Mouse (Mus musculus): Measurements from ENCODE around the gene Arhgef9. TPM values are rescaled to one million over a fixed set of nuclear protein-coding genes. Genes with fewer than 3 reads are reported as not detected.

Gene Arhgef9
- 10 to 100 TPM in 1 of 2 experiments, 1 to 10 TPM in 1; 9.6 to 11.9 TPM for total RNA-seq (2021)
- long read RNA-seq, experiment 1, partial matches to known transcripts, result 2 of 8 reads
- long read RNA-seq, experiment 1, other reads (novel, unspliced or antisense), result 6 of 8 reads
- long read RNA-seq, experiment 2, full-length matches to known transcripts, result 6 of 9 reads
- long read RNA-seq, experiment 2, partial matches to known transcripts, result 0 of 9 reads
- long read RNA-seq, experiment 2, other reads (novel, unspliced or antisense), result 3 of 9 reads

- DNase-seq, result peak; percentile 15
- intact Hi-C loops (cut with DNase I; ENCODE audit: low total_unique reads), result no loop called here
Observed at GRCm38 (mm10) chrX:95196104-95196919, at the start of gene Arhgef9. TSS of gene Arhgef9 (minus strand) at chrX:95196856.

- intact Hi-C loops (cut with DNase I; ENCODE audit: low total_unique reads), result no loop called here
- DNase-seq, result no peak
Observed at GRCm38 (mm10) chrX:95238896-95239295, 42.2 kb upstream of the Arhgef9 start.

DNA sequence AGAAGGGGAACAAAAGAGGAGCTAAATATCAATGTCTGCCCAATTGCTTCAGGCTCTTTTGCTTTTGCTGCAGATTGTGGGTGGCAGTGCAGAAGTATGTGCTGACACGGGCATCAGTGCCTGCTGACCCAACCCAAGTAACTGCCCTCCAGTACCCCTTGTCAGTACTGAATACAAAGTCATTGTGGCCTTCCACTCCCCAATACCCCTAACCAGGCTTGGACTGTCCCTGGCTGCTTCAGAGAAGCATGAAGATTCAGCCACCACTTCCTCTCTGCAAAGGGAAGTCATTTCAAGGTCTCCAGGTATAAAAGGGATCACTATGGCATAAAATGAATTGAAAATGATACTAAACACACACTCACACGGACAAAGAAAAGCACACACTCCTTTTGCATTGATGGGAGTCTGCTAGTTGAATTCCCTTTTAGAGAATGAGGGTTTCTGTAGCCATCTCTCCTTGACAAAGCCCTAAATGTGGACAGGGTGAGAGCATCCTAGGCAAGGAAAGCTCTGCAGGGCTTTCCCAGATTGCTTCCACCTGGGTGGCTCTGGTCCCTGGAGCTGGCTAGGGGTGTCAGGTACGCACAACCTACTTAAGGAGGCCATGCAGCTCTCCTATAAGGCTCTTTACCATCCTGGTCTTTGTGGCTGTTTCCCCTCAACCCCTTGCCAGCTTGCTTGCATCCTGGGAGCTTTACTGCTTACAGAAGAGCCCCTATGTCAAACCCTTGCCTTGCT is 1.1 kb downstream of the Arhgef9 start:
- DNase-seq, result no peak
- intact Hi-C loops (cut with DNase I; ENCODE audit: low total_unique reads), result no loop called here

DNA sequence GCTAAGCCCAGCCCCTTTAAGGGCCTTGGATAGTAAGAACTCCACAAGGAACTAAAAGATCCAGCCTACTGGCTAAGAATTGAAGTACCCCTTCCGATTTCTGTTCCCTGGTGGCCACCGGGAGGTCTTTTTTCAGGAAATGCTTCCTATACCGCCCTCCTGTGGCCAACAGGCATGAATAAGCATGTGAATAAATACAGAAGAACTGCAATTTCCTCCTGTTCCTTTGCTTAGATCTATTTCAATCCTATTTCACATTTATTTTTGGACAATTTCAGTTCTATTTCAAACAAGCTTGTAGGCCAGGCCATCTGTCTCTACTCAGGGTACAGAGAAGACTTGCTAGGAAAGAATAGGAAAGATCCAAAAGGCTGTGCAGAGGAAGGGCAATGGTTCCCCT is 20.7 kb downstream of the Arhgef9 start:
- intact Hi-C loops (cut with DNase I; ENCODE audit: low total_unique reads), result no loop called here
- peak; percentile 52 for DNase-seq

DNA sequence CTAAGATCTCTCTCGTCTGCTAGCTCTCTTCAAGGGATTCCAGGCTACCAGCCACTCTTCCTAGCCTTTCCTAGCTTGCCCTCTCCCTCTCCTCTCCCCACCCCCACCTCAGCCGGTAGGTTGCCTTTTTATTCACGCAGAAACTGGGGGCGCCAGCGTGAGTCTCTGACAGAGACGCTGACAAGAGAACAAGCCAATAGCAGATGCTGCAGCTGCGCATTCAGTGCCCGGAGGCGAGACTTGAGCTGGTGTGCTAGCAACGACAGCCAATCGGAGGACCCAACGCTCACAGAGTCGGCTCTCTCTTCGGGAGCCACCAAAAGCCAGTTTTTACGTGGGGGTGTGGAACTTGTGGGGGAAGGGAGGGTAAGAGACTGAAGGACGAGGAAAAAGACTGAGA is 30.3 kb downstream of the Arhgef9 start:
- intact Hi-C loops (cut with DNase I; ENCODE audit: low total_unique reads), result no loop called here
- peak; percentile 85 for DNase-seq

DNA sequence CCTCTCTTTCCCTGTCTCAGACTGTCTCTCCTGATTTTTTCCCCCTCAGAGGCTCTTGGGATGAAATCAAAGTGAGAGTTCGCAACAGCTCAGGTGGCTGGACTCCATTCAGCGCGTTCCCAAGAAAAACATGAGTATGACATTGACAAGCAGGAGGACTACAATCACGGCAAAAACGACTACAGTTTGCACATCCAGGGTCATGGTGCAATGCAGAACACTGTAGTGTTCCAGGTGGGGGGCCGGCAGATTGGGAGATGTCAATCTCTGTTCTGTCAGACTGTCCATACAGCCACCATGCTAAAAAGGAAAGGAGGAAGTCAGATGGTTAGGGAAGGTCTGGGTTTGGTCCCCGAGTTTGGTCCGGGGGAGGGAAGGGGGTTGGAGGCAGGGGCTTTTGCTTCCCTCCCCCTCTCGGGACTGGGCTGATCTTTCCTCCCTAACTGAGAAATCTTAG is 31.0 kb downstream of the Arhgef9 start:
- intact Hi-C loops (cut with DNase I; ENCODE audit: low total_unique reads), result no loop called here
- peak; percentile 3 for DNase-seq

GRCm38 (mm10) chrX:95164140-95164539 is 32.5 kb downstream of the Arhgef9 start:
- no peak for DNase-seq
- intact Hi-C loops (cut with DNase I; ENCODE audit: low total_unique reads), result no loop called here

- intact Hi-C loops (cut with DNase I; ENCODE audit: low total_unique reads), result no loop called here
- no peak for DNase-seq
Observed at GRCm38 (mm10) chrX:95163452-95163851, 33.2 kb downstream of the Arhgef9 start.

DNA sequence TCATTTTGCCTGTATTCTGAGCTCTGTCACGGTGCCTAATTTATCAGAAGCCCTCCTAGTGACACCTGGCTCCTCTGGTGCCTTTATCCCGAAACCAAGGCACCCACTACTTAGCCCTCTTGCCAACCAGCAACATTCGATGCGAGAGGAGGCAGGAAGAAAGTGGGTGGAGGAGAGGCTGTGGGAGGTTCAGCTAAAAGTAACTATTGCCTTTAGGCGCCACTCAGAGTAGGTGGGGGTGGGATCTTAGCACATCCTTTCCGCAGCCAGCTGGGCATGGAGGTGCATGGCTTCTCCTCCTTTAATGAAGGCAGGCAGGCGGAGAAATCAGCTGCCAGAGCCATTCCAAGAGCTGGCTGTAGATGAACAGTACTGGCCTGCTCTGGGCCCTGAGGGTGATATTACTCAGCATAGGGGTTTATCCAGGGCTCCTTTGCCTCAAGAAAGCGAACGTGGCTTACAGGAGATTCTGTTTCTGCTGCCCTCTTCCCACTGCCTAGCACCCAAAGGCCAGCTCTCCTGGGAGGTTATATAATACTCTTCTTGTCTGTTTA is 39.7 kb downstream of the Arhgef9 start:
- intact Hi-C loops (cut with DNase I; ENCODE audit: low total_unique reads), result no loop called here
- DNase-seq, result no peak

GRCm38 (mm10) chrX:95138636-95139035 is 58.0 kb downstream of the Arhgef9 start:
- DNase-seq, result no peak
- intact Hi-C loops (cut with DNase I; ENCODE audit: low total_unique reads), result no loop called here

- DNase-seq, result no peak
- intact Hi-C loops (cut with DNase I; ENCODE audit: low total_unique reads), result no loop called here
Observed at GRCm38 (mm10) chrX:95133502-95133901, 63.2 kb downstream of the Arhgef9 start.

DNA sequence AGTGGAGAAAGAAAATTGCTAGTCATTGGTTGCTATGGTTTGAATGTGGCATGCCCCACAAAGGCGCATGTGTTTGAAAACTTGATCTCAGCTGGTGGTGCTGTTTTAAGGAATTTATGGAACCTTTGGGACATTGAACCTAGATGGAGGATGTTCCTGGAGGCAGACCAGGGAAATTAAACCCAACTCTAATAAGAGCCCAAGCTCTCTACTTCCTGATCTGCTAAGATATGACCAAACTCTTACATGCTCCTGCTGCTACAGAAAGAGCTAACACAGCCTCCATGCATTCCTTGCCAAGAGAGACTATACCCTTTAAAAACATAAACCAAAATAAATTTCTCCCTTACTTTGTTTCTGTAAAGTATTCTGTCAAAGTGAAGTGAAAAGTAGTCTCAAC is 63.7 kb downstream of the Arhgef9 start:
- DNase-seq, result no peak
- intact Hi-C loops (cut with DNase I; ENCODE audit: low total_unique reads), result no loop called here

DNA sequence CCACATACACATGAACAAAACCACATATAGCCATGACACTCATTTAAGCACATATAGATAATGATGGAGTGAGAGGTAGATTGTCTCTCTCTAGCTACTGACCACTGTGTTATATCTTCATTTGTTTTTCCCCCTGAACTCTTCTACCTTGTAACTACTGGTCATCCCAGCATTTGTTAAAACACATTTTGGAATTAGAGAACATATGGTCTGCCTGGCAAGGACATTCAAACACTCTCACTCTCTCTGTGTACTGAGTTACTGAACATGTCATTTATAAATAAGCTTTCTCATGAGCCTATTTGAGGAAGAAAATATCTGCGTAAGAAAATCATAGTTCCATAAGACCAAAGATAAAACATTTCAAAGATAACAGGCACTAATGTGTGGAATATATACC is 64.9 kb downstream of the Arhgef9 start:
- no peak for DNase-seq

GRCm38 (mm10) chrX:95123462-95123861 is 73.2 kb downstream of the Arhgef9 start:
- intact Hi-C loops (cut with DNase I; ENCODE audit: low total_unique reads), result no loop called here
- DNase-seq, result no peak

More for the DNA sequence above, 64.9 kb downstream of the Arhgef9 start:
- intact Hi-C loops (cut with DNase I; ENCODE audit: low total_unique reads), result no loop called here

DNA sequence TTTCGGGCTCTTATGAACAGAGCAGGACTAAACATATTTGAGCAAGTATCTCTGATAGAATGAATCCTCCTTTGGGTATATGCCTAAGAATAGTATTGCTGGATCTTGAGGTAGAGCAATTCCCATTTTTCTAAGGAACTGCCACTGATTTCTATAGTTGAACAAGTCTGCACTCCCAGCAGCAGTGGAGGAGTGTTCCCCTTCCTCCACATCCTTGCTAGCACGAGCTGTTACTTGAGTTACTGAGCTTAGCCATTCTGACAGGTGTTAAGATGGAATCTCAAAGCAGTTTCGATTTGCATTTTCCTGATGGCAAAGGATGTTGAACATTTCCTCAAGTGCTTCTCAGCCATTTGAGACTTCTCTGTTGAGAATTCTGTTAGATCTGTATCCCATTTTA is 92.3 kb downstream of the Arhgef9 start:
- intact Hi-C loops (cut with DNase I; ENCODE audit: low total_unique reads), result no loop called here
- no peak for DNase-seq

GRCm38 (mm10) chrX:95087674-95088073 is 109.0 kb downstream of the Arhgef9 start:
- DNase-seq, result no peak
- intact Hi-C loops (cut with DNase I; ENCODE audit: low total_unique reads), result no loop called here

DNA sequence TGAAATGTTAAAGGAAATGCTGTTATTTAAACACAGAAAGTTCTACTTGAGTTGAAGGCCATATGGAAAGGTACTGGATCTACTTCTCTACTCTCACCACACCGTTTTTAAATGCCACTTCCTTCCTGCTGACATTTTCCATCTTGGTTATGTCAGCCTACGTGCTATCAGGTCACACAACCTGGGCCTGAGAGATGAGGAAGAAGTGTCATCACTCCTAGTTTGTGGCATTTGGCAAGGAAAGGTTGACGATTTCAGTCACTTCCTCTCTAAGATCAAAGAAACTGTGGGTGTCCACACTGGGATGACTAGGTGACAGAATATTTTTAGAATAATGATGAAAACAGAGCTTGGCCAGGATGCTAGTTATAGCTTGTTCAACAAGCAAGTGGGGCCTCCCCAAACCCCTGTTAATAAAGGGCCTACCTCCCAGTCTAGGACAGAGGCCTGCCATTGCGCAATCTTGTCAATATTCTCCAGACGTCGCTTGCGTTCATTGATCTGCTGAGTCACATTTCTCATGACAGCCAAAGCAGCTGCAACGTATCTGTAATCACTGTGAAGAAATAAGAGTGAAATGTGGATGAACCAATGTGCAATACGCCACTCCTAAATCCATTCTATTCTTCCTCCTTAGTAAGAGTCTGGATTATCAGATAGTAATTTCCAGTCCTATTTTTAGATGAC is 119.5 kb downstream of the Arhgef9 start:
- DNase-seq, result no peak
- intact Hi-C loops (cut with DNase I; ENCODE audit: low total_unique reads), result no loop called here

DNA sequence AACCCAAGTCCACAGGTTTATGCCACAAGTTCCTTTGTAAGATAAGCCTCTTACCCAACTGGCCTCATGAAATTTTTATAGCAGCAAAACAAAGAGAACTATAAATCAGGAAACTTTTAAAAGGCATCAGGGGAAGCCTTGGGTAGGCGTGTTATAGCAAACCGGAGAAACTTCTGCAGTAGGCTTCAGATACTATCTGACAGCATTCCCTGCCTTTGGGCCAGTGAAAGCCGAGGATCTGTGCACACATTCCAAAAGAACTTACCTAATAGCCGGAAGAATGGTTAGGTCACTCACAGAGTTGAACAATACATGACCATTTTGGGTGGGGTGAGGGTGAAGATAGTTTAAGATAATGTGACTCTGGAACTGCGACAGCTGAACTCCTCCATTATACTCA is 168.7 kb downstream of the Arhgef9 start:
- intact Hi-C loops (cut with DNase I; ENCODE audit: low total_unique reads), result no loop called here
- no peak for DNase-seq

- DNase-seq, result peak; percentile 80
- intact Hi-C loops (cut with DNase I; ENCODE audit: low total_unique reads), result no loop called here
Observed at GRCm38 (mm10) chrX:95026361-95026892, 170.2 kb downstream of the Arhgef9 start, which contains the start of gene Spin4. TSS of gene Spin4 (minus strand) at chrX:95026682.

All from gastrocnemius, postnatal 14 days (tissue).